Mouse (Mus musculus) gastrocnemius, postnatal 14 days (tissue): ENCODE data around the gene Abcc12. TPM values are rescaled to one million over a fixed set of nuclear protein-coding genes. Genes with fewer than 3 reads are reported as not detected.
A peak's percentile ranks its signal among the peaks of the same experiment; 100 is the strongest.

ENCODE experiments used
- DNase-seq: peaks from one replicate; pipeline ENCODE4 v3.0.0; 2021; ENCODE audit warnings: mixed read lengths
- intact Hi-C: fragments of 180-260 bp; cut with DNase I; formaldehyde crosslinking; loops from one replicate; pipeline ENCODE4 v1.15.1; 2025; ENCODE audit warnings: low total_unique reads
- long read RNA-seq, 2 experiments: library from polyadenylated mRNA; stranded (forward); transcript quantifications; one replicate each; pipeline ENCODE4 v2.0.0; 2021
- total RNA-seq, 2 experiments: library from RNA; stranded (reverse); gene quantifications; 2 replicates each; pipeline ENCODE4 v1.2.3; 2021

Abcc12 gene
- under 1 TPM; 0.11 to 0.14 TPM for total RNA-seq
- long read RNA-seq, experiment 1 = 0 reads
- long read RNA-seq, experiment 2 = 0 reads

DNA sequence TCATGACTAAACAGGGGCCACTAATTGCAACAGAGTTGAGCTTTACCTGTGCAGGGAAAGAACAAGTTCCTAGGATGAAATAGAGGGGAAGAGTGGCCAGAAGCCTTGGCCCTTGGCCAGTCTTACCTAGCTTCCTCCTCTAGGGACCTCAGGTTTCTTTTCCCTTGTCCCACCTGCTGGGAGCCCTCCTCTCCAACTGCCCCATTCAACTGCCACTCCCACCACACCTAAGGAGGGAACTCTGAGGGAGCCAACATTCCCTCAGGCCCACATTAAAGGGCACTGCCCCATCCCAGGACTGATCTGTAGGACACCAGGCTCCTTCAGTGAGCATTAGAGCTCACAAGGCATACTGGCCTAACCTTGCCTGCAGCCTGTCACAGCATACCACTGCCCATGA is at the start of gene Abcc12:
Gene Abcc12 (minus strand): TSS at position 229 of the 400 bp plus-strand sequence.
- intact Hi-C loops = no loop called here
- DNase-seq = no peak

DNA sequence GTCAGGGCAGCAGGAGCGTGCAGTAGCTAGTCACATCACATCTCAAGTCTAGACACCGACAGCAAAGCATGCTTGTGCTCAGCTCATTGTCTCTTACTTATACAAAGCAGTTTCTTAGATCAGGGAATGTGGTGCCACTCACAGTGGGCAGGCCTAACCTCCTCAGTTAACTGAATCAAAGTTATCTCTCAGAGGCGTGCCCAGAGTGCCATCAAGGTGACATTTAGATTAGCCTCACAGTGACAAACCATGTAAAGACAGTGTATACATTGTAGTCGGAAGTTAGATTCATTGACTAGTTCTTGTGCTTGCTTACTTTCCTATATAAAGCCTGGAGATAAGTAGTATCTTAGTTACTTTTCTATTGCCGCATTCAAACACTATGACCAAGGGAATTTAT is 49.7 kb upstream of the Abcc12 start:
- intact Hi-C loops = loop anchor here (10.0 kb wide), 1 partner anchor 95 kb away; no protein-coding TSS in a partner anchor
- no peak for DNase-seq

- intact Hi-C loops = no loop called here
- DNase-seq = no peak
Observed at GRCm38 (mm10) chr8:86624915-86625314, 44.4 kb upstream of the Abcc12 start.

- intact Hi-C loops = no loop called here
- DNase-seq = peak; percentile 99
Observed at GRCm38 (mm10) chr8:86623911-86624731, 43.6 kb upstream of the Abcc12 start, which contains the start of gene Lonp2. TSS of gene Lonp2 (plus strand) at chr8:86624043.

DNA sequence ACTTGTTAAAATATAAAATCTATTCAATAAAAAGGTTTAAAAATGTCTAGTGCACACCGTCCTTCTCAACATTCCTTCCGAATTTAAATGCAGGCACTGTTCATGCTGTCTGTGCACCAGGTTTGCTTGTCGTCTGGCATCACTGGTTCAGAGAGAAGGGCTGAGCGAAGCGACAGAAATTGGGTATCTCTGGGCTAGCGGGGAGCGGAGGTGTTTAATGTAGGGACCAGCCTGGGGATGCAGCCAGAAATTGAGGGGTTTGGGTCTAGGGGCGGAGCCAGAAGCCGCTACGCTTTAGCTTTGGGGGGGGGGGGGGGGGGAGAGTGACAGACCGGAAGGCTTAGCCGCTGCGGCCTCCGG is 43.0 kb upstream of the Abcc12 start:
- DNase-seq = no peak
- intact Hi-C loops = no loop called here

DNA sequence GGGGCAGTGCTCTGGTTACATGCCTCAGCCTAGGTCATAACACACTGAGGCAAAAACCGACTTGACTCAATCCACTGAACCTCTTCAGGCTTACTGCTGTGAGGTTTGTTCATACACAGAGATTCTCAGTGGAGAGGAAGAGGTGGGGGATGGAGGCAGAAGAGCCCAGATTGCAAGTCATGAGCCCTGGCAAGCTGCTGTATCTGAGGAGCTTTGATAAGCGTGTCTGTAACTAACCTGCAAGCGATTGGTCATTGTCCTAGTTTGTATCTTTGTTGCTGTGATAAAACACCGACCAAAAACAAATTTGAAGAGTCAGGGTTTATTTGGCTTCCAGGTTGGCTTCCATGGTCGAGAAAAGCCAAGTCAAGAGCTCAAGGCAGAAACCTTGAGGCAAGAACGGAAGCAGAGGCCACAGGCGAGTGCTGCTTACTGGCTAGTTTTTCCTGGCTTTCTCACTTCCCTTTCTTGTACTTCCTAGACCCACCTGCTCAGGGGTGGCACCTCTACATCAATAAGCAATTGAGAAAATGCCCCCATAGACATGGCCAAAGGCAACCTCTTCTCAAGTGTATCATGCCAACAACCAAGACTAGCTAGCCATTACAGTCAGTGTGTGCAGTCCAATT is 37.4 kb upstream of the Abcc12 start:
- intact Hi-C loops = no loop called here
- DNase-seq = no peak

GRCm38 (mm10) chr8:86615095-86615769 is 34.7 kb upstream of the Abcc12 start:
- DNase-seq = no peak
- intact Hi-C loops = no loop called here

- DNase-seq = no peak
- intact Hi-C loops = no loop called here
Observed at GRCm38 (mm10) chr8:86613798-86614197, 33.3 kb upstream of the Abcc12 start.

DNA sequence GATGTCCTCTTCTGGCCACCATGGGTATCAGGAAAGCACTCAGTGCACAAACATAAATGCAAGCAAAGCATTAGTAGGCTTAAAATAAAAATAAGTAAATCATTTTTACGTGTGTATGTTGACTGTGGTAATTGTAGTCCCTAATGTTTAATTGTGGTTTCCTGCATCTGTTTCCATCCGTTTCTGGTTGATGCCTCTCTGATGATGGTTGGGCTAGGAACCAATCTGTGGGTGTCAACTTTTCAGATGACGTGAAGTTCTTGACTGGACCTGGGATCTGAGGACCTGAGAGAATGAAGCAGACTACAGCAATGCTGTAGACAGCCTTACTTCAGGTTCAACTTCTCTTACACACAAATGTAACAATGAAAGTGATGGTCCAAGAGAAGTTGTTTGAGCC is 24.2 kb upstream of the Abcc12 start:
- no peak for DNase-seq
- intact Hi-C loops = no loop called here

- no peak for DNase-seq
- intact Hi-C loops = no loop called here
Observed at GRCm38 (mm10) chr8:86603174-86603573, 22.7 kb upstream of the Abcc12 start.

- no peak for DNase-seq
- intact Hi-C loops = no loop called here
Observed at GRCm38 (mm10) chr8:86600311-86600710, 19.8 kb upstream of the Abcc12 start.

DNA sequence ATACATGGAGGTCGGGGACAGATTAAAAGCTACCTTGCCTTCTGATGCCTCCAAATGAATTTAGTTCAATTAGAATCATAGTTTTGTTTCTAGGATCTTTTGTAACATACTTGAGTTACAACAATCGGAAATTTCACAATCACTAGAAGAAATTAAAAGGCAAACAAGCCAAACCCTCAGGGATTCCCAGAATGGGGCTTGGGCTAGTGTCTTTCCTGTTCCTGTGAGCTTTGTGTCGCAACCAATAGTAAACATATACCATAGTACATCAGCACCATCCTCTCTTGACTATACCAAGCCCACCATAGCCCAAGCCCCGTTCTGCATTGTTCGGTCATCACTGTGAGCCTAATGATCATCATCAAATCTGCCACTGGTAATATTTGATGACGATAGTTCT is 18.8 kb upstream of the Abcc12 start:
- intact Hi-C loops = no loop called here
- no peak for DNase-seq

DNA sequence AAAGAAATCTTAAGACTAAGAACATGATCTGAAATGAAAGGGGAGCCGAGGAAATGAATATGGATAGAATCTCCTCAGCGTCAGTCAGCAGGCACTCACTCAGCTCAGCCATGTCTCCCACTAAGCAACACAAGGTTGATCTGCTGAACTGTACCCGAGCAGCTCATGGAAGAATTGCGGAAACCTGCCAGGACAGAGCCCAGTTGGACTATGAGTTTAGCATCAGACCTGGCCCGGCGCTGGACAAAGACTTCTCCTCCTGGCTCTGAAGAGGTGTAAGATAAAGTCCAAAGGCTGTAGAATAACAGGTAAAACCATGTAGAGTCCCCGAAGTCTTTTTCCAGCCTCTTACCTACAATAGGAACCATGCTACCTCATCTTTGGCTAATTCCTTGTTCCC is 17.2 kb upstream of the Abcc12 start:
- no peak for DNase-seq
- intact Hi-C loops = no loop called here

GRCm38 (mm10) chr8:86595671-86596070 is 15.2 kb upstream of the Abcc12 start:
- no peak for DNase-seq
- intact Hi-C loops = no loop called here

GRCm38 (mm10) chr8:86594159-86594796 is 13.8 kb upstream of the Abcc12 start:
- intact Hi-C loops = no loop called here
- DNase-seq = no peak

- DNase-seq = no peak
- intact Hi-C loops = no loop called here
Observed at GRCm38 (mm10) chr8:86593099-86593498, 12.6 kb upstream of the Abcc12 start.

- intact Hi-C loops = loop anchor here (5.0 kb wide), 1 partner anchor 891 kb away; no protein-coding TSS in a partner anchor
- DNase-seq = no peak
Observed at GRCm38 (mm10) chr8:86588338-86588737, 7.9 kb upstream of the Abcc12 start.

GRCm38 (mm10) chr8:86586642-86587041 is 6.2 kb upstream of the Abcc12 start:
- DNase-seq = no peak
- intact Hi-C loops = loop anchor here (5.0 kb wide), 1 partner anchor 889 kb away; no protein-coding TSS in a partner anchor

DNA sequence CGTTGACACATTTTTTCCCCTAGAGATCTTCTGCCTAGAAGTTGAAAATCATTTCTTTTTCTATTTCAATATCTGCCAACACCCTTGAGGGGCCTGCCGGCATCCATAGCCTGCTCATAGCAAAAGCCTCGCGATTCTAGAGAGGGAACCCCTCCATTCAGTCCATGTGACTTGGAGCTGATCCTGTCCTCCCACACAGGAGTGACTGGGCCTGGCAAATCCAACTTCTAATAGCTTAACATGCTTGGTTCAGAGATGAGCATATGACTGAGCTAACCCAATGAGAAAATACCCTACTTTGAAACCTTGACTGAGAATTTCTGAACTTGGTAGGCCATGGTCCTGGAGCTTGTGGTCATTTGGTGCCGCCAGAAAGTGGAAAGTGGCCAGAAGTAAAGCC is 5.6 kb upstream of the Abcc12 start:
- intact Hi-C loops = loop anchor here (5.0 kb wide), 1 partner anchor 889 kb away; no protein-coding TSS in a partner anchor
- DNase-seq = peak; percentile 12

DNA sequence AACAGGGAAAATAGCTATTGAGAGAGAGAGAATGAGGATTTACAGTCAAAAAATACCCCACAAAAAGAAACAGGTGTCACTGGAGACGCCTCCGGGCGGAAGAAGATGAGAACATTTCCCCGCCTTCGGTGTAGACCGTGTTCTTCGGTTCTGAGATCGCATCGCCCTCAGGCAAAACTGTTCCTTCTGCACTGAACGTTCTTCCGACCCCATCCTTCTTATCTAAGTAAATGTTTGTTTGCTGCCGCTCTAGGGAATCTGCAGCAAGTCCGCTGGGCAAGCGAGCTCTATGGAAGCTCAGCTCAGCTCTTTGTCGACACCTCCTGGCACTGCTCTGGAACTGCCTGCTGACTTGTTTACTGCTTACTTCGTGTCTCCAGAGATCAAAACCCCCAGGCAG is 5.0 kb upstream of the Abcc12 start:
- peak; percentile 75 for DNase-seq
- intact Hi-C loops = loop anchor here (5.0 kb wide), 1 partner anchor 888 kb away; no protein-coding TSS in a partner anchor
